ENCODE assay signal across 15 mouse cellular contexts in the genomic region with DNA sequence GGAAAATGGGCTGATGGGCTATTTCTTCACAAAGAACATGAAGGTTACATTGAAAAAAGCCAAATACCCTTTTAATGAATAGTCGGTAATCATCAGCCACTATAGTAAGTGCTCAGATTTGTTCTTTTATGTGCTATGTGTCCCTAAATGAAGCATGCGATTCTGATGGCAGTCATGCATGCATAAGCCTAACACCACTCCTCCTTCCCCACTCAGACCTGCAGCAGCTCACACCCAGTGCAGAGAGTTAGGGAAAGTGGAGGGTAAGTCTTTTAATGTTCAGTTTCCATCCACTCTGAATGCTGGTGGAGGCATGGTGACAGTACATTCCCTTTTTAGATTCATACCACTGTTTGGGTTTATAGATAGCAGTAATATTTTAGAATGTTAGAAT. TPM values are rescaled to one million over a fixed set of nuclear protein-coding genes. Genes with fewer than 3 reads are reported as not detected.
"Had no signal": no experiment of that assay in that cellular context is flagged by ENCODE, and none has a peak within 500 bp of the region (broad histone marks: within the 10 kb centered on the region; RNA-seq: fewer than 3 reads in every experiment).

No protein-coding gene starts in this region.

- H3K4me1 ChIP-seq: limb, embryonic 10.5 days; liver, embryonic 15.5 days had no signal

- H3K4me3 ChIP-seq: limb, embryonic 10.5 days; liver, embryonic 15.5 days; midbrain, embryonic 15.5 days had no signal

- H3K27me3 ChIP-seq: liver, embryonic 15.5 days; midbrain, embryonic 15.5 days had no signal

- H3K9ac ChIP-seq: liver, embryonic 15.5 days; midbrain, embryonic 15.5 days had no signal

- DNase-seq: kidney, adult 9 months; kidney, postnatal 36 days; lung, adult 2 months; lung, postnatal 36 days; retina, postnatal 1 day; spleen, adult 18-20 months; thymus, adult 18-20 months; thymus, postnatal 14 days had no signal

- ATAC-seq: lung, postnatal 0 days; midbrain, embryonic 15.5 days had no signal

- H3K36me3 ChIP-seq: limb, embryonic 10.5 days; liver, embryonic 15.5 days; midbrain, embryonic 15.5 days had no signal

- H3K4me2 ChIP-seq: liver, embryonic 11.5 days; liver, embryonic 15.5 days; midbrain, embryonic 15.5 days had no signal

- H3K27ac ChIP-seq: kidney, postnatal 0 days; limb, embryonic 10.5 days; liver, embryonic 15.5 days; midbrain, embryonic 15.5 days had no signal

- H3K9me3 ChIP-seq: limb, embryonic 10.5 days; liver, embryonic 15.5 days; midbrain, embryonic 15.5 days had no signal

RNA-seq across cellular contexts. Expression of gene Nxph1, which starts 47.5 kb away (rescaled TPM):
- total RNA-seq: megakaryocyte progenitor cell, adult 5-6 weeks had no signal
- polyA plus RNA-seq: kidney, postnatal 0 days; limb, embryonic 10.5 days; liver, embryonic 11.5 days; lung, postnatal 0 days had no signal
